Mouse (Mus musculus): Measurements from ENCODE around the gene Mapk7.

GRCm38 (mm10) chr11:61476786-61477382, 17.3 kb downstream of the Mapk7 start:
- TF ChIP-seq CTCF (IDR thresholded peaks at IDR 0.05), result no peak
- TF ChIP-seq EP300 (IDR thresholded peaks at IDR 0.05), result no peak
